Mouse (Mus musculus): ENCODE measurements around the gene Iqch. TPM values are rescaled to one million over a fixed set of nuclear protein-coding genes. Genes with fewer than 3 reads are reported as not detected.

Iqch gene
- polyA plus RNA-seq, 1 experiment: 0.11 TPM

DNA sequence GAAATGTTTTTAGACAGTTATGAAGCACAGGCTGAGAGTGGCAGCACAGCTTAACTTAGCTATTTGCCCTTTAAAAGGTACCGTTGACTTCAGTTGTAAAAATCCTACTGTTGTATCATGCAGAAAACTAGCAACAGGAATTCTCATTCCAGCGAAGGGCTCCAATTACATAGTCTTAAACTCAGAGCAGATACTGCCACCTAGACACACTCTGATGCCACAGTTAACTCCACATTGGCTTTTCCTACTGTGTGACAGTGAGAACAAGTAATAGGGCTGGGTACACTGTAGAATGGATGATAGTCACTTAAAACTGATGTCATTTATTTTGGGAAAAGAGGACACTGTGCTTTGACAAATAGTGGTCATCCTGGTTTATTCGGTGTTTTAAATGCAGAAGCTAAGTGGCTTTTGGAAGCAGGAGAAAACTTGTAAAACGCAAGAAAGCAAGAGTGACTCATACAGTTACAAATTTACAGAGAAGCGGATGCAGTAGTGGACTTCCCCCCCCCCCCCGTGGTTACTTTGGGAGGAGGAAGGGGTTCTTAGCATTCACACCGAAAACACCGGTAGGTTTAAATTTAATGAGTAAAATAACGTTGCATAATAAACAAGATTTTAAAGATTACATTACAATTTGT lies 181.1 kb downstream of the Iqch start:
- H3K4me3 ChIP-seq (replicated peaks; ENCODE audit: extremely low read depth, low read depth, low read length): no peak overlapping the region
- TF ChIP-seq POLR2A (IDR thresholded peaks at IDR 0.05; ENCODE audit: borderline replicate concordance, extremely low read depth, low read depth, low read length) (no peak), CTCF (IDR thresholded peaks at IDR 0.05; ENCODE audit: insufficient read depth, low read length) (no peak)
- 45% methylated on average over 9 of the region's 9 CpGs for WGBS
- no peaks in the 10 kb centered on the region for H3K4me1 ChIP-seq (ENCODE audit: control insufficient read depth, insufficient read depth, low read length)
- DNase-seq: no peak

GRCm38 (mm10) chr9:63420396-63420795 lies 181.9 kb downstream of the Iqch start:
- H3K4me1 ChIP-seq (ENCODE audit: control insufficient read depth, insufficient read depth, low read length): no peaks in the 10 kb centered on the region
- WGBS: 58% methylated on average over 6 of the region's 6 CpGs

GRCm38 (mm10) chr9:63400176-63400575 lies 202.1 kb downstream of the Iqch start:
- TF ChIP-seq CTCF (IDR thresholded peaks at IDR 0.05; ENCODE audit: insufficient read depth, low read length) (no peak), POLR2A (IDR thresholded peaks at IDR 0.05; ENCODE audit: borderline replicate concordance, extremely low read depth, low read depth, low read length) (no peak)
- H3K4me3 ChIP-seq (replicated peaks; ENCODE audit: extremely low read depth, low read depth, low read length): no peak overlapping the region
- 82% methylated on average over 1 of the region's 1 CpGs for WGBS
- peaks cover 2% of the 10 kb centered on the region; the same call in 1 of the 2 replicates for H3K4me1 ChIP-seq (ENCODE audit: control insufficient read depth, insufficient read depth, low read length)
- no peak for DNase-seq

More at GRCm38 (mm10) chr9:63420396-63420795, 181.9 kb downstream of the Iqch start:
- DNase-seq: no peak
- no peak for TF ChIP-seq CTCF (IDR thresholded peaks at IDR 0.05; ENCODE audit: insufficient read depth, low read length)
- no peak for TF ChIP-seq POLR2A (IDR thresholded peaks at IDR 0.05; ENCODE audit: borderline replicate concordance, extremely low read depth, low read depth, low read length)
- H3K4me3 ChIP-seq (replicated peaks; ENCODE audit: extremely low read depth, low read depth, low read length): no peak overlapping the region

- under 1% methylated on average over 8 of the region's 8 CpGs for WGBS
- Histone ChIP-seq H3K4me1 (ENCODE audit: control insufficient read depth, insufficient read depth, low read length) (peaks cover 2% of the 10 kb centered on the region; the same call in 1 of the 2 replicates), H3K4me3 (replicated peaks; ENCODE audit: extremely low read depth, low read depth, low read length) (peak overlapping the region; percentile 71)
- no peak for DNase-seq
- no peak for TF ChIP-seq CTCF (IDR thresholded peaks at IDR 0.05; ENCODE audit: insufficient read depth, low read length)
- TF ChIP-seq POLR2A (IDR thresholded peaks at IDR 0.05; ENCODE audit: borderline replicate concordance, extremely low read depth, low read depth, low read length): no peak
These were observed 202.9 kb downstream of the Iqch start for GRCm38 (mm10) chr9:63399463-63399815.

GRCm38 (mm10) chr9:63398611-63399462 lies 203.5 kb downstream of the Iqch start, which contains the start of gene 2300009A05Rik:
2300009A05Rik (minus strand) TSS chr9:63399246.
- H3K4me1 ChIP-seq (ENCODE audit: control insufficient read depth, insufficient read depth, low read length): peaks cover 2% of the 10 kb centered on the region; the same call in 1 of the 2 replicates
- under 1% methylated on average over 71 of the region's 74 CpGs for WGBS
- no peak for TF ChIP-seq CTCF (IDR thresholded peaks at IDR 0.05; ENCODE audit: insufficient read depth, low read length)
- TF ChIP-seq POLR2A (IDR thresholded peaks at IDR 0.05; ENCODE audit: borderline replicate concordance, extremely low read depth, low read depth, low read length): peak; percentile 88; the same call in 1 of the 2 replicates
- peak; percentile 95 for DNase-seq
- peak within 1 kb of the TSS; percentile 91 for H3K4me3 ChIP-seq (replicated peaks; ENCODE audit: extremely low read depth, low read depth, low read length)

- DNase-seq: no peak
- H3K4me1 ChIP-seq (ENCODE audit: control insufficient read depth, insufficient read depth, low read length): peaks cover 2% of the 10 kb centered on the region; the same call in 1 of the 2 replicates
- H3K4me3 ChIP-seq (replicated peaks; ENCODE audit: extremely low read depth, low read depth, low read length): no peak overlapping the region
- TF ChIP-seq CTCF (IDR thresholded peaks at IDR 0.05; ENCODE audit: insufficient read depth, low read length) (no peak), POLR2A (IDR thresholded peaks at IDR 0.05; ENCODE audit: borderline replicate concordance, extremely low read depth, low read depth, low read length) (no peak)
- WGBS: 86% methylated on average over 7 of the region's 7 CpGs
These were observed 206.7 kb downstream of the Iqch start for GRCm38 (mm10) chr9:63395612-63396011.

DNA sequence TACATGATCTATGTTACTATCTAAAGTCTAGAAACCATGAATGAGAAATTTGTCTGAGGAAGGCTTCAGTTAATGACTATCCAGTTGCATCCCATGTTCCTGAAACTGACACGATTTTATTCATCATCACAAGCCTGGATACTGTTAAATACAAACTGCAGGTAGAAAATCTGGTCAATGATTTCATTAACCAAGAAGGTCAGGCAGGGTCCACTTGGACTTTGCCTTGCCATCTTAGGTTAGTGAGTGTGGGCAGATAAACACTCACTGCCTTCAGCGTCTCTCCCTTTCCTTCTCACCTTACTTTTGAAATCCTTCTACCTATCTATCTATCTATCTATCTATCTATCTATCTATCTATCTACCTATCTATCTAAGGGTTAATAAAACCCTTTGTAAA lies 211.0 kb downstream of the Iqch start:
- WGBS: 71% methylated on average over 2 of the region's 2 CpGs
- Histone ChIP-seq H3K4me3 (replicated peaks; ENCODE audit: extremely low read depth, low read depth, low read length) (no peak overlapping the region), H3K4me1 (ENCODE audit: control insufficient read depth, insufficient read depth, low read length) (no peaks in the 10 kb centered on the region)
- DNase-seq: no peak
- TF ChIP-seq CTCF (IDR thresholded peaks at IDR 0.05; ENCODE audit: insufficient read depth, low read length): no peak
- no peak for TF ChIP-seq POLR2A (IDR thresholded peaks at IDR 0.05; ENCODE audit: borderline replicate concordance, extremely low read depth, low read depth, low read length)

- TF ChIP-seq POLR2A (IDR thresholded peaks at IDR 0.05; ENCODE audit: borderline replicate concordance, extremely low read depth, low read depth, low read length): no peak
- TF ChIP-seq CTCF (IDR thresholded peaks at IDR 0.05; ENCODE audit: insufficient read depth, low read length): no peak
- DNase-seq: no peak
- WGBS: 93% methylated on average over 4 of the region's 4 CpGs
- Histone ChIP-seq H3K4me3 (replicated peaks; ENCODE audit: extremely low read depth, low read depth, low read length) (no peak overlapping the region), H3K4me1 (ENCODE audit: control insufficient read depth, insufficient read depth, low read length) (peaks cover 3% of the 10 kb centered on the region; the same call in 1 of the 2 replicates)
These were observed 219.5 kb downstream of the Iqch start for GRCm38 (mm10) chr9:63382761-63383160.

DNA sequence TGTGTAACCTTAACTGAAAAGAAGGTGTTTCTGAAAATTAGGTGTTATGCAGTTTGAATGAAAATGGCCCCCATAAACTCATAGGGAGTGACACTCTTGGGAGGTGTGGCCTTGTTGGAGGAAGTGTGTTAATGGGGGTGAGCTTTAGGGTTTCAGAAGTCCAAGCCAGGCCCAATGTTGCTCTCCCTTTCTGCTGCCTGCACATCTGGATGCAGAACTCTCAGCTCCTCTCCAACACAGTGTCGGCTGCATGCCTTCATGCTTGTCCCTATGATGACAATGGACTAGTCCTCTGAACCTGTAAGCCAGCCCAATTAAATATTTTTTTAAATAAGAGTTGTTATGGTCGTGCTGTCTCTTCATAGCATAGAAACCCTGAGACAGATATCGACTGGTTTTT lies 222.0 kb downstream of the Iqch start:
- no peak overlapping the region for H3K4me3 ChIP-seq (replicated peaks; ENCODE audit: extremely low read depth, low read depth, low read length)
- TF ChIP-seq POLR2A (IDR thresholded peaks at IDR 0.05; ENCODE audit: borderline replicate concordance, extremely low read depth, low read depth, low read length): no peak
- no peak for TF ChIP-seq CTCF (IDR thresholded peaks at IDR 0.05; ENCODE audit: insufficient read depth, low read length)
- peaks cover 3% of the 10 kb centered on the region; the same call in 1 of the 2 replicates for H3K4me1 ChIP-seq (ENCODE audit: control insufficient read depth, insufficient read depth, low read length)
- no peak for DNase-seq
- 84% methylated on average over 3 of the region's 3 CpGs for WGBS

All from lung, adult 2 months (tissue).